Mouse (Mus musculus): ENCODE measurements at regions not wholly inside any gene's neighbourhood (a gene's known extent, or its start where the extent isn't known, plus 50 kb on each side); places are given as distances from the start of the nearest gene placed in this dataset.

DNA sequence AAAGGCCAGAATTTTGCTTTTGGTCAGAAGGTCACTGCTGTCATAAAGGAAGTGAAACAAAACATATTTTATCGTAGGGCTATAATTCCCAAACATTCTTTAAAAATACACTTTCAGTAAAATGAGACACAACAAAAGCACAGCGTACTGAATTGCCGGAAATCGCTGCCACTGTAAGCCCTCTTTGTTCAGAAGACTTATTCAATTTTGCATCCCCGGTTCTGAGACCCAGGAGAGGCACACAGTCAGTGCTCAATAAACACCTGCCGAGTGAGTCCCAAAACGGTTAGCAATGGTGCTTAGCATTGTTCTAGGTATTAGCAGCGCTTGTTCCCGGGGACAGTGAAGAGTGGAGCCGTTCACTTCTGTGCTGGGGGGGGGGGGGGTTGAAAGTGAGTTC, 72.9 kb upstream of the Lmo2 start:
- Histone ChIP-seq H3K4me2 (ENCODE audit: low read depth, low read length) (no peak overlapping the region), H3K4me1 (ENCODE audit: control insufficient read depth, low read depth, low read length) (peaks cover 38% of the 10 kb centered on the region), H3K9ac (ENCODE audit: low read depth, low read length) (no peak overlapping the region), H3K9me3 (replicated peaks; ENCODE audit: control insufficient read depth, low read length) (no peaks in the 10 kb centered on the region), H3K27ac (ENCODE audit: low read length) (no peak overlapping the region), H3K27me3 (ENCODE audit: control insufficient read depth, insufficient read depth, low read depth, low read length) (no peaks in the 10 kb centered on the region), H3K4me3 (ENCODE audit: low read depth, low read length) (no peak overlapping the region), H3K36me3 (ENCODE audit: control insufficient read depth, insufficient read depth) (no peaks in the 10 kb centered on the region)
- ATAC-seq (ENCODE audit: low read depth) = no peak
- 74% methylated on average over 10 of the region's 10 CpGs for WGBS (ENCODE audit: insufficient replicate concordance)

DNA sequence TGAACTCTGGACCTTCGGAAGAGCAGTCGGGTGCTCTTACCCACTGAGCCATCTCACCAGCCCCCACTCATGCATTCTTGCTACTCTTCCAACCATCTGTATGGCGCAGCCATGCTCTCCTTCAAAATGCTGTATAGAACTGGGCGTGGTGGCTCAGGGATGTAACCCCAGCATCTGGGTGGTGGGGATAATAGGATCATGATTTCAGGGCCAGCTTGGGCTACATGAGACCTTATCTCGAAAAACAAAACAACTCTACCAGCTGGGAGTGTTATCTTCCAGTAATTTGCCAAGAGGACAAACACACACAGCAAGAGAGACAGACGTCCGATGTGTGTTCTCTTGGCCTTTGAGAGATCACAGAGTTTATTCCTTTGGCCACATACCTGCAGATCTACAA, 69.8 kb upstream of the Lmo2 start:
- H3K4me1 ChIP-seq (ENCODE audit: control insufficient read depth, low read depth, low read length) = peaks cover 44% of the 10 kb centered on the region
- H3K36me3 ChIP-seq (ENCODE audit: control insufficient read depth, insufficient read depth) = no peaks in the 10 kb centered on the region
- H3K9me3 ChIP-seq (replicated peaks; ENCODE audit: control insufficient read depth, low read length) = no peaks in the 10 kb centered on the region
- WGBS (ENCODE audit: insufficient replicate concordance) = 38% methylated on average over 7 of the region's 7 CpGs
- no peak overlapping the region for H3K4me3 ChIP-seq (ENCODE audit: low read depth, low read length)
- peak overlapping the region; percentile 59 for H3K27ac ChIP-seq (ENCODE audit: low read length)
- ATAC-seq (ENCODE audit: low read depth) = peak; percentile 91
- H3K4me2 ChIP-seq (ENCODE audit: low read depth, low read length) = no peak overlapping the region
- H3K27me3 ChIP-seq (ENCODE audit: control insufficient read depth, insufficient read depth, low read depth, low read length) = no peaks in the 10 kb centered on the region
- H3K9ac ChIP-seq (ENCODE audit: low read depth, low read length) = peak overlapping the region; percentile 7; the same call in 1 of the 2 replicates

DNA sequence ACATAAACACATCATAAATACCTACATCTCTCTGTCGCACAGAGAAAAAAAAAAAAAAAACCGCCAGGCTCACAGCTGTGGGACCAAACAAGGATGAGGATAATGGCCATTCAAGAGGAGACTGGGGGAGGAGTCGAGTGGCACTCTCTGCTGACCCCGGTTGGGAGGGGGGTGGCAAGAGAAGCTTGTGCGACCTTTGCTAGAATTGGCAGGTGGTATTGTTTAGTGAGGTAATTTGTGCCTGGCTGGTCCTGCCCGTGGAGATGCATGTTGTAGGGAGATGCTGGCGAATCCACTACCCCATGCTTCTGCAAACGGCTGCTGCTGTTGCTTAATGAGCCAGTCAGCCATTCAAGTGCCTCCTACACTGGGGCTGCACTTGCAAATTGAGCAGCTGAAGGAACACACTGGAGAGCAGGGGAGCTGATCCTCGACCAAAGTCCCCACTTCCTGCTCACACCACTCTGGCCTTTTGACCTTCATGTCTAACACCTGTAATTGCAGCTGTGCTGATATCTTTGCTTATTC, 66.5 kb upstream of the Lmo2 start:
- H3K4me3 ChIP-seq (ENCODE audit: low read depth, low read length) = no peak overlapping the region
- WGBS (ENCODE audit: insufficient replicate concordance) = 45% methylated on average over 9 of the region's 9 CpGs
- peak overlapping the region; percentile 59 for H3K27ac ChIP-seq (ENCODE audit: low read length)
- H3K4me1 ChIP-seq (ENCODE audit: control insufficient read depth, low read depth, low read length) = peaks cover 70% of the 10 kb centered on the region
- no peak for ATAC-seq (ENCODE audit: low read depth)
- no peaks in the 10 kb centered on the region for H3K36me3 ChIP-seq (ENCODE audit: control insufficient read depth, insufficient read depth)
- H3K9me3 ChIP-seq (replicated peaks; ENCODE audit: control insufficient read depth, low read length) = no peaks in the 10 kb centered on the region
- H3K27me3 ChIP-seq (ENCODE audit: control insufficient read depth, insufficient read depth, low read depth, low read length) = no peaks in the 10 kb centered on the region
- no peak overlapping the region for H3K4me2 ChIP-seq (ENCODE audit: low read depth, low read length)
- peak overlapping the region; percentile 2 for H3K9ac ChIP-seq (ENCODE audit: low read depth, low read length)

DNA sequence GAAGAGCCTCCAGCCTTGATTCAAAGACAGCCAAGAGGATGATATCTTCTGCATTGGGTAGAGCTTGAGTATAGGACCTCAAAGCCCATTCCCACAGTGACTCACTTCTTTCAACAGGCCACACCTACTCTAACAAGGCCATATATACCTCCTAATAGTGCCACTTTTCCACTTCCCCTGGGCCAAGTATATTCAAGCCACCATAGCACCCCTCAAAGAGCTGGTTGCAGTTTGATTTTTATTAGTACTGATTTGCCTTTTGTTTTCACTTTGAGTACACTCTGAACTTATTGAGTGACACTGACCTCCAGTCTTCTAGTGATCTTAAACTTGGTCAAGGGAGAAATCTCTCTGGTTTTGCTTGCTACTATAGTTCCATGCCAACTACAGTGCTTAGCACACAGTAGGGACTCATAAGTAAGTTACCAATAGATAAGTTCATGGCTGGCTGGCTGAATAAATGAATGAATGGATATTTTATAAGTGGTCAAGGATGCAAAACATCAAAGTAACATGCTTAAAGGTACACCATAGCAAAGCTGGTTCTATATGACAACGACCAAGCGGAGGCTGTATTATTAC, 64.5 kb upstream of the Lmo2 start:
- WGBS (ENCODE audit: insufficient replicate concordance) = 25% methylated on average over 2 of the region's 2 CpGs
- Histone ChIP-seq H3K36me3 (ENCODE audit: control insufficient read depth, insufficient read depth) (no peaks in the 10 kb centered on the region), H3K9me3 (replicated peaks; ENCODE audit: control insufficient read depth, low read length) (no peaks in the 10 kb centered on the region), H3K4me3 (ENCODE audit: low read depth, low read length) (peak overlapping the region; percentile 18; the same call in 1 of the 2 replicates), H3K9ac (ENCODE audit: low read depth, low read length) (peak overlapping the region; percentile 29), H3K4me2 (ENCODE audit: low read depth, low read length) (peak overlapping the region; percentile 49), H3K27ac (ENCODE audit: low read length) (peak overlapping the region; percentile 99), H3K4me1 (ENCODE audit: control insufficient read depth, low read depth, low read length) (peaks cover 75% of the 10 kb centered on the region), H3K27me3 (ENCODE audit: control insufficient read depth, insufficient read depth, low read depth, low read length) (no peaks in the 10 kb centered on the region)
- no peak for ATAC-seq (ENCODE audit: low read depth)

DNA sequence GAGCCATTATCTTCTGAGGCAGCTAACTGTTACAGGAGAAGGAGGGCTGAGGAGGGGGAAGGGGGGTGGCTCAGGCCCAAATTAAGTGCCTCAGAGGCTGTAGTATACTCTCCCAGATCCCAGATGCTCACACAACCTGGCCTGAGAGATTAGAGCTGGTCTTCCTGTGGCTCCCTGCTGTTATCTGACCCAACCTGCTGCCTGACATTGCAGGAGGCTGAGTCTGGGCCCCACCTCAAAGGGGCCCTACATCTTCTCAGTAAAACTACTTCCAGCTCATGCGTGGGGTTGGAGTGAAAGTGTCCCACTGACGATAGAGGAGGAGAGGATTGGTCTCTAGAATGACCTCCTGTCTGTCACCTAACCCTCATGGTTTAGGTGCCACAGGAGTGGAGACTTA, 64.0 kb upstream of the Lmo2 start:
- Histone ChIP-seq H3K4me2 (ENCODE audit: low read depth, low read length) (peak overlapping the region; percentile 72), H3K36me3 (ENCODE audit: control insufficient read depth, insufficient read depth) (no peaks in the 10 kb centered on the region), H3K27me3 (ENCODE audit: control insufficient read depth, insufficient read depth, low read depth, low read length) (no peaks in the 10 kb centered on the region), H3K9me3 (replicated peaks; ENCODE audit: control insufficient read depth, low read length) (no peaks in the 10 kb centered on the region), H3K9ac (ENCODE audit: low read depth, low read length) (peak overlapping the region; percentile 70), H3K27ac (ENCODE audit: low read length) (peak overlapping the region; percentile 99), H3K4me1 (ENCODE audit: control insufficient read depth, low read depth, low read length) (peaks cover 70% of the 10 kb centered on the region), H3K4me3 (ENCODE audit: low read depth, low read length) (peak overlapping the region; percentile 51)
- WGBS (ENCODE audit: insufficient replicate concordance) = 7% methylated on average over 2 of the region's 2 CpGs
- ATAC-seq (ENCODE audit: low read depth) = peak; percentile 92

DNA sequence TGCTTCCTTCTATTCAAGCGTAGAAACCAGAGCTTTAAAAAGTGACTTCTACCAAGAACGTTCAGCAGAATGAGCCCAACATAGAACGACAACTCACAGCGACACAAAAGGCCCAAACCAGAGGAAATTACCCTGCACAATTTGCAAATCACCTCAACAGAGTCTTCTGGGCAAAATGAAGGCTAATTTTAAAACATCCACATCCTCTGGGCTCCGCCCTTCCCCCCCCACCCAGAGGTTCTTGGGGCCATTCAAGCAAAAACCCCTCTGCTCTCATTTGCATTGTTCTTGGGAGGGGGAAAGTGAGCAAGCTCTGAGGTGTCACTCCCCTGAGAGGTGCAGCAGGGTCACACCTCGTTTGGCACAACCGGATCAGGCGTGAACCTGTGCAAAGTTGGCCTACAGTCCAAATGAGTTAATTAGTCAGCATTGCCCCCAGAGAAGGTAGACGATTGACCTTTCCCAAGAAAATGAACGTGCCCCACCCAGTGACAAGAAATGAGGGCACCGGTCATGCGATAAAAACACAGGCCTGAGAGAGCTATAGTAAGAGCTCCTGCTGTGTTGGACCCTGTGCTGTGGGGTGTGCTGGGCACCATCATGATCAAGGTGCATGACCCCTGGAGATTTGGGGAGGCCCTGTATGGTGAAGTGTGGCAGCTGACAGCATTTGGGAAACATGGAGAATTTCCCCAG, 62.7 kb upstream of the Lmo2 start:
- 20% methylated on average over 12 of the region's 12 CpGs for whole genome bisulfite sequencing (ENCODE audit: insufficient replicate concordance)
- Histone ChIP-seq H3K9ac (ENCODE audit: low read depth, low read length) (peak overlapping the region; percentile 70), H3K9me3 (replicated peaks; ENCODE audit: control insufficient read depth, low read length) (no peaks in the 10 kb centered on the region), H3K4me3 (ENCODE audit: low read depth, low read length) (peak overlapping the region; percentile 51), H3K36me3 (ENCODE audit: control insufficient read depth, insufficient read depth) (no peaks in the 10 kb centered on the region), H3K27ac (ENCODE audit: low read length) (peak overlapping the region; percentile 99), H3K4me2 (ENCODE audit: low read depth, low read length) (peak overlapping the region; percentile 72), H3K4me1 (ENCODE audit: control insufficient read depth, low read depth, low read length) (peaks cover 78% of the 10 kb centered on the region), H3K27me3 (ENCODE audit: control insufficient read depth, insufficient read depth, low read depth, low read length) (no peaks in the 10 kb centered on the region)
- ATAC-seq (ENCODE audit: low read depth) = no peak

DNA sequence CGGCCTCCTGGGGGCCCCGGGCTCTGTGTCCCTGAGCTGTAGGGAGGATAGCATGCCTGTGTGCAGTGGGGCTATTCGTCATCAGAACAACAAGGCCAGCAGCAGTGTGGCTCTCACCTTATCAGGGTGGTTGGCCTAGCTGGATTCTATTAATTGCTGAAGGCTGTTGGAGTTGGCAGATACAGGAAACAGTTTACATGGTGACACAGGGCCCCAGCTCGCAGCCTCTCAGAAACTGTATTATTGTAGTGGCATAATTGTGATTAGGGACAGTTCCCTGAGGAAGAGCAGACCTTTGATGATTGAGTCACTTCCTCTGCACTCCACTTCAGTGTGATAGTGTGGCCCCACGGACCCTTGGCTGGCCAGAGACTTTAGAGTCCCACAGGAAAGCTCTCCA, 61.6 kb upstream of the Lmo2 start:
- peak; percentile 38 for ATAC-seq (ENCODE audit: low read depth)
- H3K9me3 ChIP-seq (replicated peaks; ENCODE audit: control insufficient read depth, low read length) = no peaks in the 10 kb centered on the region
- H3K4me3 ChIP-seq (ENCODE audit: low read depth, low read length) = peak overlapping the region; percentile 11
- H3K4me1 ChIP-seq (ENCODE audit: control insufficient read depth, low read depth, low read length) = peaks cover 83% of the 10 kb centered on the region
- peak overlapping the region; percentile 70 for H3K9ac ChIP-seq (ENCODE audit: low read depth, low read length)
- WGBS (ENCODE audit: insufficient replicate concordance) = 10% methylated on average over 5 of the region's 5 CpGs
- H3K4me2 ChIP-seq (ENCODE audit: low read depth, low read length) = peak overlapping the region; percentile 72
- peak overlapping the region; percentile 99 for H3K27ac ChIP-seq (ENCODE audit: low read length)
- H3K36me3 ChIP-seq (ENCODE audit: control insufficient read depth, insufficient read depth) = no peaks in the 10 kb centered on the region
- no peaks in the 10 kb centered on the region for H3K27me3 ChIP-seq (ENCODE audit: control insufficient read depth, insufficient read depth, low read depth, low read length)

DNA sequence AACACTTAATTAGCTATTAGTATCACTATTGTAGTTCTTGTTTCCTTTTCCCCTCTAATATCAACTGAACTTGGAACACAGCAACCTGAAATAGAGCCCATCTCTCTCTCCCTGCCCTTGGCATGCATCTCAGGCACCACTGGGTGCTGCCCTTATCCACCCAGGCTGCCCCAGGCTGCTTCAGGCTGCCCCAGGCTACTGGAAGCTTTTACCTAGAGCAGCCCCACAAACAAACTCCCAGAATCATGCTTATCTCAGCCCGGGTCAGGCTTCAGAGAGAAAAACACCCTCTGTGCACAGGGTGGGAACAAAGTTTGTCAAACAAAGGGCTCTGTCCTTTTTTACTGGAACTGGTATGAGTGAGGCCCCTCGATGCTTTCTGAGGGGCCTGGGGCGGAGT, 61.0 kb upstream of the Lmo2 start:
- Histone ChIP-seq H3K9ac (ENCODE audit: low read depth, low read length) (peak overlapping the region; percentile 70), H3K27me3 (ENCODE audit: control insufficient read depth, insufficient read depth, low read depth, low read length) (no peaks in the 10 kb centered on the region), H3K9me3 (replicated peaks; ENCODE audit: control insufficient read depth, low read length) (no peaks in the 10 kb centered on the region), H3K36me3 (ENCODE audit: control insufficient read depth, insufficient read depth) (no peaks in the 10 kb centered on the region), H3K27ac (ENCODE audit: low read length) (peak overlapping the region; percentile 99), H3K4me2 (ENCODE audit: low read depth, low read length) (peak overlapping the region; percentile 72), H3K4me1 (ENCODE audit: control insufficient read depth, low read depth, low read length) (peaks cover 83% of the 10 kb centered on the region), H3K4me3 (ENCODE audit: low read depth, low read length) (no peak overlapping the region)
- 13% methylated on average over 3 of the region's 3 CpGs for WGBS (ENCODE audit: insufficient replicate concordance)
- peak; percentile 57 for ATAC-seq (ENCODE audit: low read depth)

DNA sequence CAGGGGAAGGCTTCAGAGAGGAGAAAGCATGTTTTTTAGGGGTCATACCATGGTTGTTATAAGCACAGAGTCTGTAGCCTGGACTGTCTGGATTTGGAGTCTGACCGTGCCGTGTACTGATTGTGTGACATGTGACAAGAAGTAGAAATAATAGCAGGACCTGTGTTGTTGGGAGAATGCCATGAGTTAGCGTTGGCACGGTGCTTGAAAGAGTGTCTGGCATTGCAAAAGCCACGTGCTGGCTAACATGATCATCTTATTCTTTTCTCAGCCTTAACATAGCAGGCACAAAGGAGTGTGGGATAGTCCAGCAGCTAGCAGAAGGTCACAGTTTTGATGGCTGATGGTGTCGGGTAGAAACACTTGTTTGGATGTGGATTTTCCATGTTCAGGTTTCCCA, 58.1 kb upstream of the Lmo2 start:
- no peaks in the 10 kb centered on the region for H3K9me3 ChIP-seq (replicated peaks; ENCODE audit: control insufficient read depth, low read length)
- peak overlapping the region; percentile 77 for H3K27ac ChIP-seq (ENCODE audit: low read length)
- H3K27me3 ChIP-seq (ENCODE audit: control insufficient read depth, insufficient read depth, low read depth, low read length) = no peaks in the 10 kb centered on the region
- H3K9ac ChIP-seq (ENCODE audit: low read depth, low read length) = peak overlapping the region; percentile 62
- WGBS (ENCODE audit: insufficient replicate concordance) = 86% methylated on average over 6 of the region's 6 CpGs
- H3K4me1 ChIP-seq (ENCODE audit: control insufficient read depth, low read depth, low read length) = peaks cover 76% of the 10 kb centered on the region
- H3K4me3 ChIP-seq (ENCODE audit: low read depth, low read length) = peak overlapping the region; percentile 55
- no peak for ATAC-seq (ENCODE audit: low read depth)
- no peaks in the 10 kb centered on the region for H3K36me3 ChIP-seq (ENCODE audit: control insufficient read depth, insufficient read depth)
- peak overlapping the region; percentile 58 for H3K4me2 ChIP-seq (ENCODE audit: low read depth, low read length)
